Mouse (Mus musculus) midbrain, embryonic 11.5 days (tissue): ENCODE data around the gene Maats1. TPM values are rescaled to one million over a fixed set of nuclear protein-coding genes. Genes with fewer than 3 reads are reported as not detected.

Experiments used
- ATAC-seq: fragments of 200-750 bp; cut with Nextera tagmentation; 2 replicates; pipeline ENCODE4 v1.8.0; 2017; ENCODE audit warnings: moderate TSS enrichment, moderate library complexity; ENCODE audit not compliant: low FRiP score
- DNase-seq: peaks from one replicate; pipeline ENCODE4 v3.0.0; 2015; ENCODE audit warnings: low spot score; ENCODE audit errors: missing footprints
- H3K27ac ChIP-seq: fragments of 300-500 bp; sonication (generic); 2 replicates; pipeline ENCODE4 v1.5.1; 2014; ENCODE audit warnings: low read depth, low read length
- H3K27me3 ChIP-seq: fragments of 300-500 bp; sonication (generic); 2 replicates; pipeline ENCODE4 v1.6.1; 2014; ENCODE audit warnings: mild to moderate bottlenecking, low read length, moderate library complexity, mixed read lengths; ENCODE audit not compliant: control insufficient read depth, insufficient read depth
- H3K36me3 ChIP-seq: fragments of 300-500 bp; sonication (generic); 2 replicates; pipeline ENCODE4 v1.6.1; 2014; ENCODE audit warnings: mild to moderate bottlenecking, low read length, moderate library complexity, mixed read lengths; ENCODE audit not compliant: control insufficient read depth, insufficient read depth
- H3K4me1 ChIP-seq: fragments of 300-500 bp; sonication (generic); 2 replicates; pipeline ENCODE4 v1.6.1; 2014; ENCODE audit warnings: low read length; ENCODE audit not compliant: control insufficient read depth, insufficient read depth
- H3K4me2 ChIP-seq: fragments of 300-500 bp; sonication (generic); 2 replicates; pipeline ENCODE4 v1.6.1; 2014; ENCODE audit warnings: mild to moderate bottlenecking, moderate library complexity
- H3K4me3 ChIP-seq: fragments of 300-500 bp; sonication (generic); 2 replicates; pipeline ENCODE4 v1.5.1; 2014; ENCODE audit warnings: low read depth, low read length
- H3K9ac ChIP-seq: fragments of 300-500 bp; sonication (generic); 2 replicates; pipeline ENCODE4 v1.6.1; 2014; ENCODE audit warnings: low read length
- H3K9me3 ChIP-seq: fragments of 300-500 bp; sonication (generic); 2 replicates; pipeline ENCODE4 v1.6.1; 2016; ENCODE audit warnings: low read length; ENCODE audit not compliant: control insufficient read depth
- WGBS: fragments of 180-500 bp; shearing (Covaris S2); extraction: QIAGEN DNeasy Blood & Tissue Kit; methylation state at CpG from one replicate; pipeline ENCODE4 v1.1.7; 2014; 5-methylcytosine and 5-hydroxymethylcytosine counted together
- polyA plus RNA-seq: library from polyadenylated mRNA; unstranded; fragments of >200 nt; fragmentation: Nextera tagmentation; extraction: Ambion mirVana; gene quantifications from 2 replicates; pipeline ENCODE4 v1.2.1, GENCODE M21; 2014

The Maats1 gene
- polyA plus RNA-seq, 1 experiment from 2014 or later = 0.60 TPM

DNA sequence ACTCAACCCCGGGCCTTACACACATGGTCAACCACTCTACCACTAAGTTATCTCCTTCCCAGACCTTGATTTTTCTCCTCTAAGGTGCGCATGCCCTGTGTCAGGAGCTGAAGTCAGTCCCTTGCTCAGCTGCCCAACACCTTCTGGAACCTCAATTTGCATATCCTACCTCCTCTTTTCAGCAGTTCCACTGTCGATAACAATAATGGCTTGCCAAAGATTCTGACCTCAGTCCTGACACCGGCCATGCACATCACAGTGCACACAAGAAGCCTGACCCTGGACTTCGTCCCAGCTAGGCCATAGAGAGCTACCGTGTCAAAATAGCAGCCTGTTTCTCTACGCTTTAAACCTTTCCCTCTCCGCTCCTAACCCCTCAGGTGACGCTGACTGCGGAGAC, 31.5 kb upstream of the Maats1 start:
- H3K9me3 ChIP-seq = no peaks in the 10 kb centered on the region
- H3K4me1 ChIP-seq = peaks cover 3% of the 10 kb centered on the region; the same call in 1 of the 2 replicates
- DNase-seq = no peak
- no peaks in the 10 kb centered on the region for H3K27me3 ChIP-seq
- H3K4me3 ChIP-seq = no peak overlapping the region
- H3K27ac ChIP-seq = no peak overlapping the region
- no peak for ATAC-seq
- no peak overlapping the region for H3K4me2 ChIP-seq
- WGBS = 80% methylated on average over 10 of the region's 10 CpGs
- no peak overlapping the region for H3K9ac ChIP-seq
- no peaks in the 10 kb centered on the region for H3K36me3 ChIP-seq

DNA sequence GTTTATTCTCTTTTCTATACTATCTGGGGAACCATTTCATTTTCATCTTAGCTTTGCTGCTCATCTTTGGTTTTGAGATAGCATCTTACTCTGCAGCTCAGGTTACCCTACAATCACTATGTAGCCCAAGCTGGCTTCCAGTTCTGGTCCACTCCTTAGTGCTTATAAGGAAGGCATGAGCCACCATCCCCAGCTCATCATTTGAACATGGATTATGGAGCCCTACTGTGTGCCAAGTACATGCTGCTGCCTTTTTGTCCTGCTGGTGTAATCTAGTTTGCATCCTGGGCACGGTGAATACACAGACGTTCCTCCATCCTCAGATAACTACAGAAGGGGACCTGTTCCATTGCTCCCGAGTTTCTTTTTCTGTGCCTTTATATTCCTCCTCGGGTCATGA, 30.9 kb upstream of the Maats1 start:
- Histone ChIP-seq H3K9me3 (no peaks in the 10 kb centered on the region), H3K4me2 (no peak overlapping the region), H3K4me1 (peaks cover 3% of the 10 kb centered on the region; the same call in 1 of the 2 replicates), H3K9ac (no peak overlapping the region), H3K36me3 (no peaks in the 10 kb centered on the region), H3K27me3 (no peaks in the 10 kb centered on the region), H3K4me3 (no peak overlapping the region), H3K27ac (no peak overlapping the region)
- DNase-seq (no peak), ATAC-seq (no peak)
- WGBS = 90% methylated on average over 4 of the region's 4 CpGs

DNA sequence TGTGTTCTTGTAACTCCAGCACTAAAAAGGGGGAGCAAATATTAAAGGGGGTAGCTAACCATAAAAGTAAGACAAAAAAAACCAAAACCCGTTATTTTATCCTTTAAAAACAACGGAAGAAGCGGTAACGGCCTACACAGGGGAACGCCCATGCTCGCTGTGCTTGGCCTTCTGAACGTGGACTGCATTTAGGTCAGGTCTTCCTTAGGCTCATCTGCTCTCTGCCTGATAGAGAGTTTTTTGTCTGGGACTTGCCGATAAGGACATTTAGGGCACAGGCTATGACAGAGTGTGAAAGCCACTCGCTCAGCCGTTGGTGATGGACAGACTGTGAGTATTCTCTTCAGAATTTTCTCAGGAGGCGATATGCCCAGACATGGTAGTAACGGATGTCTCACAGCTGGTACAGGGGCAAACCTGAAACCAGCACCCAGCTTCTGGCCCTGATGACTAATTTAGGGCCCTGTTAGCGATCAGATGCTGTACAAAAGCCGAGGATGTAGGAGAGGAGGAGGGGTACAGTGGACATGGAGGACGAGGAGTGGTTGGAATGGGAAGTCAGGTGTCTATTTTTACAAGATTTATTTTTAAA, 29.9 kb upstream of the Maats1 start:
- Histone ChIP-seq H3K27me3 (no peaks in the 10 kb centered on the region), H3K4me1 (peaks cover 3% of the 10 kb centered on the region; the same call in 1 of the 2 replicates), H3K9ac (no peak overlapping the region), H3K36me3 (no peaks in the 10 kb centered on the region), H3K9me3 (no peaks in the 10 kb centered on the region), H3K4me2 (no peak overlapping the region), H3K27ac (no peak overlapping the region), H3K4me3 (no peak overlapping the region)
- DNase-seq = no peak
- no peak for ATAC-seq
- WGBS = 91% methylated on average over 15 of the region's 15 CpGs

DNA sequence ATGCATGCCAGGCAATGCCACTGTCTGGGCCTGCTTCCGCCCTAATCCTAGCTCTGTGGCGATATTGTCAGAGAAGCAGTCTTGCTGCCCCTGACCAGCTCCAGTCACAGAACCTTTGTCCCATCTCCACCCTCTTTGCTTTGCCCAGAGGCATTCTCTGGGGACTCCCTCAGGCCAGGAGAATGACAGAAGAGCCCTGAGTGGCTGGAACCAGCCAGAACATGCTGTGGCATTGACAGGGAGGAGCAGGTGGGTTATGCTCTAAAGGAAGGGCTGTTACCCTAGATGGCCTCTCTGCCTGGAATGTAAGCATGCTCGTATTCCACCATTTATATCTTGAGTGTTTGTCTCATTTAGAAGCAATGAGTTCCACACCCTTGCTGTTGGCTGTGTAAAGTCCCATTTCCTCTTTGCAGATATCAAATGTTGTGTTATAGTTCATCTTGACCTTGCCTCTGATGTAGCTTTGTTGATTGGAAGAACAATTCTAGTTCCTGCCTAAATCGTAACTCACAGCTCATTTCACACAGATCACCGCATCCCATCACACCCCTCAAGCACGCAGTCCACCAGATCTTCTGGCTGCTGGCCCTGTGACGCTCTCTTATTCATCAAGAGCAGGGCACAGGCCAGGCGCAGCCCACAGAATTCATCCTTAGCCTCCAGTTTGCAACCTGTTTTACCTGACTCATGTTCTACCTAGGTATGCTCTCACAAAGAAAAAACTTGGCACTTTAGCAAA, 28.9 kb upstream of the Maats1 start:
- Histone ChIP-seq H3K9me3 (no peaks in the 10 kb centered on the region), H3K4me2 (no peak overlapping the region), H3K36me3 (no peaks in the 10 kb centered on the region), H3K9ac (no peak overlapping the region), H3K27ac (no peak overlapping the region), H3K4me3 (no peak overlapping the region), H3K4me1 (no peaks in the 10 kb centered on the region), H3K27me3 (no peaks in the 10 kb centered on the region)
- ATAC-seq = no peak
- DNase-seq = no peak
- 92% methylated on average over 8 of the region's 8 CpGs for WGBS

DNA sequence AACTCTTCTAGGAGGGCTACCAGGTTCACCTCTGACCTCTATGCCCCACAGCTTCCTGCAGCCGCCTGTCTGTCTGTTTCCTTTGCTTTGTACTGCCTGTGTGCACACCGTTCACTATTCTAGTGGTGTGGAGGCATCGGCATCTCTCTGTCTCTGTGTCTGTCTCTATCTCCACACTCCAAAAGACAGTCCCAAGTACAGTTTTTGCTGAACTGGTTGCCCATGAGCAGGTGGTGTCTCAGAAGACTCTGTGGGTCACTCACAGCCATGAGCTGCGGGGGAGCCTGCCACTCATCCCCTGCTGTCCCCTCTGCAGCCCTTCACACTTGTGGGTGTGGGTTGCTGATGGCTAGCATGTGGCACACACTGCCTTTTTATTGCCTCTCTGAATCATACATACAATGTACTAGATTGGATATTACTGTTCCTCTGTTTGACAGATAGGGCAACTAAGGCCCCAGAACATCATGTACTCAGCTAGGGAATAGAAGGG, 28.1 kb upstream of the Maats1 start:
- no peak overlapping the region for H3K4me3 ChIP-seq
- no peak overlapping the region for H3K27ac ChIP-seq
- WGBS = 83% methylated on average over 4 of the region's 4 CpGs
- H3K27me3 ChIP-seq = no peaks in the 10 kb centered on the region
- no peak for ATAC-seq
- no peaks in the 10 kb centered on the region for H3K36me3 ChIP-seq
- no peak overlapping the region for H3K4me2 ChIP-seq
- H3K9me3 ChIP-seq = no peaks in the 10 kb centered on the region
- H3K9ac ChIP-seq = no peak overlapping the region
- no peak for DNase-seq
- H3K4me1 ChIP-seq = no peaks in the 10 kb centered on the region

DNA sequence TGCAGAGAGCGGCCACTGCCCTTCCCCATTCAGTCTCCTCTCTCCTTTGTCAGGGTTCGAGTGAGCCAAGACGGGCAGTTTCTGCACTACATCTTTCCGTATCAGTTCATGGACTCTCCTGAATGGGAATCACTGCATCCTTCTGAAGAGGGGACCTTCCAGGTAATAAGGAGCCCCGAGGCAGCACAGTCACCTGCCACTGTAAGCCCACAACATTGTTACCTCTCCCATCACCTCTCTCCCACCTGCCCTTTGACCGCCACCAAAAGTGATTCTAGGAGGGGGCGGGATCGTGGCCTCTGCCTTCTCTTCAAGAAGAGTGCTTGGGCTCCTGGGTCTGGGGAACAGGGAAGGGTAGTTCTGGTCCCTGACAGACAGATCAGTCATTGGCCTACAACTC, 27.5 kb upstream of the Maats1 start:
- Histone ChIP-seq H3K9me3 (no peaks in the 10 kb centered on the region), H3K36me3 (no peaks in the 10 kb centered on the region), H3K9ac (no peak overlapping the region), H3K4me3 (no peak overlapping the region), H3K27me3 (no peaks in the 10 kb centered on the region), H3K27ac (no peak overlapping the region), H3K4me2 (no peak overlapping the region), H3K4me1 (no peaks in the 10 kb centered on the region)
- DNase-seq = no peak
- WGBS = 89% methylated on average over 8 of the region's 8 CpGs
- ATAC-seq = no peak

DNA sequence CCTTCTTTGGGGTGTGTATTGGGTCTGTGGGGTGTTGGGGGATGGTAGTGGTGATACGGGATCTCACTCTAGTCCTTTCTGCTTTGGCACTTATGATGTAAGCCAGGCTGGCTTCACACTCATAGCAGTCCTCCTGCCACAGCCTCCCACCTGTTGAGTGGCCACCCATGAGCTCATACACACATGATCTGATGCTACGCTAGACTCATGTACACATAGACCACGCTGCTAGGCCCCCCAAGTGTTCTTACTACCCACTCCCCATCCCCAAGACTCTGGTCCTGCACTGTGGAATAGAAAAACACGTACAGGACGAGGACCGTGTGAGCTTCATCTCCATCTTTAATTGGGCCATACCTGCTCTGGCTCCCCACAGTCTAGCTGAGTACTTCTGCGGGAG, 27.1 kb upstream of the Maats1 start:
- Histone ChIP-seq H3K27ac (no peak overlapping the region), H3K4me1 (no peaks in the 10 kb centered on the region), H3K9ac (no peak overlapping the region), H3K36me3 (no peaks in the 10 kb centered on the region), H3K4me2 (no peak overlapping the region), H3K27me3 (no peaks in the 10 kb centered on the region), H3K4me3 (no peak overlapping the region), H3K9me3 (no peaks in the 10 kb centered on the region)
- WGBS = 84% methylated on average over 7 of the region's 7 CpGs
- DNase-seq (peak; percentile 39), ATAC-seq (no peak)

DNA sequence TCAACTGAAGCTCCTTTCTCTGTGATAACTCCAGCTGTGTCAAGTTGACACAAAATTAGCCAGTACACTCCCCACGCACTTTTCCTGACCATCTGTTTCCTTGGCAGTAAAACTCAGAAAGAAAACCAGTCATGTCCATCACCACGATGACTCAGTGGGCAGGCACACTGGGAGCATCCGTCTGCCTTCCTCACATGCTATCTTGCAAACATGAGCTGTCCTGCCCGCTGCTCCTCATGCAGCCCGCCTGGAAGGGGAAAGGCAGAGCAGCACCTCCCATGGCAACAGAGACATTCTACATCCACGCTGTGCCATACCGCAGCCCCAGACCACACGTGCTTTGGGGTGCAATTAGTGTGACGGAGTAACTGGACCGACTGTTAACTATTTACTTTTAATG, 26.4 kb upstream of the Maats1 start:
- Histone ChIP-seq H3K9me3 (no peaks in the 10 kb centered on the region), H3K36me3 (no peaks in the 10 kb centered on the region), H3K4me2 (no peak overlapping the region), H3K9ac (no peak overlapping the region), H3K27me3 (no peaks in the 10 kb centered on the region), H3K4me3 (no peak overlapping the region), H3K27ac (no peak overlapping the region), H3K4me1 (no peaks in the 10 kb centered on the region)
- DNase-seq (peak; percentile 60), ATAC-seq (no peak)
- WGBS = 79% methylated on average over 10 of the region's 10 CpGs

DNA sequence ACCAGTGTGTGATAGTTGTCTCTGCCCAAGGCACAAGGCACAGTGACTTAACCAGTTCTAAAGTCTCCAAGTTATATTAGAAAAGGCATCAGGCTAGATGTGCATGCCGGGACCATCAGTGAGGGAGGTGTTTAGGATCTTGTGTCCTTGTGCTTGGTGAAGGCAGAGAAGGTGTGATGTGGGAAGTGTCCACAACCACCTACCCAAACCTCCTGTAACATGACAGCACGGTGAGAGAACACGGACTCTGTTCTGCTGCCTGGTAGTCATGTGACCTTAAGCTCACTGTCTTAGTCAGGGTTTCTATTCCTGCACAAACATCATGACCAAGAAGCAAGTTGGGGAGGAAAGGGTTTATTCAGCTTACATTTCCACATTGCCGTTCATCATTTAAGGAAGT, 24.3 kb upstream of the Maats1 start:
- H3K27me3 ChIP-seq = no peaks in the 10 kb centered on the region
- H3K9ac ChIP-seq = no peak overlapping the region
- ATAC-seq = no peak
- H3K36me3 ChIP-seq = no peaks in the 10 kb centered on the region
- H3K27ac ChIP-seq = no peak overlapping the region
- H3K4me3 ChIP-seq = no peak overlapping the region
- 92% methylated on average over 4 of the region's 4 CpGs for WGBS
- DNase-seq = no peak
- H3K4me1 ChIP-seq = no peaks in the 10 kb centered on the region
- no peak overlapping the region for H3K4me2 ChIP-seq
- no peaks in the 10 kb centered on the region for H3K9me3 ChIP-seq
